Mouse (Mus musculus) liver, postnatal 0 days (tissue): Measurements from ENCODE around the gene Impad1.

Experiments used
- CTCF ChIP-seq: sonication (generic); IDR thresholded peaks from 2 replicates; pipeline ENCODE4 v1.5.1; 2016; ENCODE audit warnings: antibody characterized with exemption, low read depth
- EP300 ChIP-seq: IDR thresholded peaks from 2 replicates; pipeline ENCODE4 v1.6.1; 2016; ENCODE audit warnings: antibody characterized with exemption, low read depth, mild to moderate bottlenecking

GRCm38 (mm10) chr4:4833789-4834295 is 40.7 kb upstream of the Impad1 start:
- no peak for TF ChIP-seq CTCF
- no peak for TF ChIP-seq EP300
